Mouse (Mus musculus) ES-E14 (cell line): ENCODE results near the gene Kif13a.

Experiments
- CHD2 ChIP-seq: IDR thresholded peaks from 2 replicates; pipeline ENCODE4 v1.6.1; 2014; ENCODE audit warnings: mild to moderate bottlenecking, low read depth, low read length, inconsistent platforms
- HCFC1 ChIP-seq: IDR thresholded peaks from 2 replicates; pipeline ENCODE4 v1.6.1; 2012; ENCODE audit warnings: low read length, inconsistent platforms, borderline replicate concordance; ENCODE audit not compliant: insufficient read depth
- MAFK ChIP-seq: IDR thresholded peaks from 2 replicates; pipeline ENCODE4 v1.6.1; 2014; ENCODE audit warnings: mild to moderate bottlenecking, low read depth, low read length, inconsistent platforms; ENCODE audit not compliant: insufficient read depth
- ZC3H11A ChIP-seq: IDR thresholded peaks from 2 replicates; pipeline ENCODE4 v1.6.1; 2012; ENCODE audit warnings: low read depth, mild to moderate bottlenecking, inconsistent platforms, low read length, borderline replicate concordance

DNA sequence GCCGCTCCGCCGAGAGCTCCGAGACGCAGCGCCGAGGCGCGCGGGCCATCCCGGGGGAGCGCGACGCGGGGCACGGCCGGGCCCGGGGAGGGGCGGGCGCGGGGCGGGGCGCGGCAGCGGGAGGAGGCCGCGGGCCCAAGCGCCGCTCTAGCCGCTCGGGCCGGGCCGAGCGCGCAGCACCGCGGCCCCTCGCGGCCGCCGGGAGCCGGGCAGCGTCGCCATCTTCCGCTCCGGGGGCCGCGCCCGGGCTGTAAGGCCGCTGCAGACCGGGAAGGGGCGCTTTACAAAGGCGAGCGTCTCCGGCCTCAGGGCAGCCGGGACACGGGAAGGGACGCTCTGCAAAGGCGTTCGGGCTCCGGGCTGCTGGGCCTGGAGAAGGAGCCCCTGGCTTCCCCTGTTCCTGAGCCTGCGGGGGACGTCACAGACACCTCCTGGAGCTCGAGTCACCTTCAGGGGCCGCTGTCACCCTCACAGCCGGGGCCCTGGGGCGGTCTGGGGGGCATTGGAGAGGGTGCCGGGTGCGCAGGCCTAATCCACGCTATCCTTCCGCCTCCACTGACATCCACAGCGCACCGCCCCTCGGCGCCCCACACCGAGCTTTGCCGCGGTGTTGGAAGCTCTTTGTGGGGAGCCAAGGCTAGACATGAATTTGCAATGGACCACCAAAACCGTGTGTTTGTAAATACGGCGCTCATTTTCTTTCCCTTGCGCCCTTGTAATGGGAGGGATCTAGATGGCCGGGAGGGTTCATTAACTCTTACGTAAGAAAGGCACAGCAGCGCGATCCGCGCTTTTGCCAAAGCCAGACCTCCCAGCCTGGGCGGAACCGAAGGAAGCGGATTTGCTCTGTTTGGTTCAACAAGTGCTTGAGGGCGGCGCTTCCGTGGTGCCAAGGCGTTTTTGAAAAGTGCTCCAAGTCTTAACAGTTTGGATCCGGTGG is at the start of gene Kif13a:
- TF ChIP-seq MAFK (no peak), ZC3H11A (no peak), CHD2 (no peak), HCFC1 (no peak)
